Mouse (Mus musculus) urinary bladder, postnatal 14 days (tissue): ENCODE measurements around the gene 2410004B18Rik.
"Not testable (repeated sequence)": the region's sequence is repeated elsewhere in the genome, so short reads cannot be mapped to it uniquely, and the experiment has no call there.

Experiments
- DNase-seq: peaks from one replicate; pipeline ENCODE4 v3.0.0; 2021; ENCODE audit warnings: low spot score

Gene 2410004B18Rik

DNA sequence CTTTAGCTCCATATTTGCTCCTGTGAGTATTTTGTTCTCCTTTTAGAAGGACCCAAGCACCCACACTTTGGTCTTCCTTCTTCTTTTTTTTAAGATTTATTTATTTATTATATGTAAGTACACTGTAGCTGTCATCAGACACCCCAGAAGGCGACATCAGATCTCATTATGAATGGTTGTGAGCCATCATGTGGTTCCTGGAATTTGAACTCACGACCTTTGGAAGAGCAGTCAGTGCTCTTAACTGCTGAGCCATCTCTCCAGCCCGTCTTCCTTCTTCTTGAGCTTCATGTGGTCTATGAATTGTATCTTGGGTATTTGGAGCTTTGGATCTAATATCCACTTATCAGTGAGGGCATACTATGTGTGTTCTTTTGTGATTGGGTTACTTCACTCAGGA, 27.8 kb downstream of the 2410004B18Rik start:
- DNase-seq: not testable (repeated sequence)

- no peak for DNase-seq
Measured at GRCm38 (mm10) chr3:145966806-145967205, 29.0 kb downstream of the 2410004B18Rik start.

- DNase-seq: no peak
Measured at GRCm38 (mm10) chr3:145969031-145969501, 31.3 kb downstream of the 2410004B18Rik start.

DNA sequence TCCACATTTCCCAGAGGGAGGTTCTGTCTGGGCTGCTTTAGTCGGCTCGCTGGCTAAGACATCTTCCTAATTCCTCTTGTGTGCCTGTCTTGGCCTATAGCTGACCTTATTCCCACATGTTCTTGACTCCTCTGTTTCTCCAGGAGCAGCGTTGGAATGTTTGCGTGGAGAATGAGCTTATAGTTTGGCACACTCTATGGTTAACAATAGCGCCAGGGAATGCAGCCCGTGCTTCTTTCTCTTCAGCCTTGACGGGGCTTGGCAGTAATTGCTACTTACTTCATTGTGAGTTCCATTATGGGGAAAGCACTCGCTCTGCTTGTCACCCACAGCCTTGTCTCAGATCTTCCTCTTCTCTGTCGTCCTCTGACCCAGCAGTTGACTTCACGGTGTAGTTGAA, 33.7 kb downstream of the 2410004B18Rik start:
- DNase-seq: no peak

- DNase-seq: no peak
Measured at GRCm38 (mm10) chr3:145974986-145975385, 37.2 kb downstream of the 2410004B18Rik start.

DNA sequence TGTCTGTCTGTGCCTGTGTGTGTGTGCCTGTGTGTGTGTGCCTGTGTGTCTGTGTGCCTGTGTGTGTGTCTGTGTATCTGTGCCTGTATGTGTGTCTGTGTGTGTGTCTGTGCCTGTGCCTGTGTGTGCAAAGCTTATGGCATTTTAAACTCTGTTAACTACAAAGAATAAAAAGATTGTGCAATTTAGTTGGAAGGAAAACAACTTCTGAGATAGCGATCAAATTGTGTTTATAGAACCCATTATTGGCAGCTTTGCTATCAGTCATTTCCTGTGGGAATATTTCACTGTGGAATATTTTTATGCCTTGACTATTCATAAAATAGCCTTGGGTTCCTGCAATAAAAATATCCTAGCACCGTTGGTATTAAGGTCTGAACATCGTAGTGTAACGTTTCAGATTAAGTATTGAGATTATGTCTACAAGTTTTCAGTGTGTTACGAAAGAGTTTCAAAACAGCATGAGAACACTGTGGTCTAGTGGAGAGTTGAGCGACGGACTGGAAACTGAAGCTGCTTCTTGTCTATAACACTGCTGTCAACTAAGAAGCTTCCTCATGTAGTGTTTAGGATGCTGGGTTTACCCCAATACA, 47.6 kb downstream of the 2410004B18Rik start:
- no peak for DNase-seq

DNA sequence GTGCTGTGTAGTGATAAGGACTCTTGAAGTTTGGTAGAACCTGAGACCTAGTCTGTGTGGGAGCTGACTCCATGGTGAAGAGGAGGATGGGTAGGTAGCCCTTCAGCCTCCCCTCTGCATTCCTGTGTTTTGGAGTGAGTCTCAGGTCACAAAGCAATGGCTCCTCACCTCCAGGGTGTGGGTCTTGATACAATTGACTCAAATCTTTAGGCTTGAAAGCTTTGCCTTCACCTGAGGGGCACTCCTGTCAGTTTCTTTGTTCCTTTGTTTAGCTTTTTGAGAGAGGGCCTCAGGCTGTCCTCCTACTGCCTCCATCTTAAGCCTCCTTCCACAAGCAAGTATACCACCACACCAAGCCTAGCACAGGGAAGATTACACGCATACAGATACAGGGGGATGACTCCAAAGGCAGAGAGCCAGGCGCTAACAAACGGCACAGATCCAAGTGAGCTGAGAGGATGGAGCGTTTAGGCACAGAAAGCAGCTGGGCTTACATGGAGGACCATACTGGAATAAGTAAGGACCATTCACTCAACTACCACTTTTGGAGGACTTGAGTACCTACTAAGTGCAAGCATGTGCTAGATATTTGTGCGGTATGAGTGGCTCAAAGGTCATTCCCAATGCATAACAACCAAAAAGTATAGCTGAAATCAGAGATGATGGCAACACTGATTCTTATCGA, 48.6 kb downstream of the 2410004B18Rik start:
- DNase-seq: no peak

DNA sequence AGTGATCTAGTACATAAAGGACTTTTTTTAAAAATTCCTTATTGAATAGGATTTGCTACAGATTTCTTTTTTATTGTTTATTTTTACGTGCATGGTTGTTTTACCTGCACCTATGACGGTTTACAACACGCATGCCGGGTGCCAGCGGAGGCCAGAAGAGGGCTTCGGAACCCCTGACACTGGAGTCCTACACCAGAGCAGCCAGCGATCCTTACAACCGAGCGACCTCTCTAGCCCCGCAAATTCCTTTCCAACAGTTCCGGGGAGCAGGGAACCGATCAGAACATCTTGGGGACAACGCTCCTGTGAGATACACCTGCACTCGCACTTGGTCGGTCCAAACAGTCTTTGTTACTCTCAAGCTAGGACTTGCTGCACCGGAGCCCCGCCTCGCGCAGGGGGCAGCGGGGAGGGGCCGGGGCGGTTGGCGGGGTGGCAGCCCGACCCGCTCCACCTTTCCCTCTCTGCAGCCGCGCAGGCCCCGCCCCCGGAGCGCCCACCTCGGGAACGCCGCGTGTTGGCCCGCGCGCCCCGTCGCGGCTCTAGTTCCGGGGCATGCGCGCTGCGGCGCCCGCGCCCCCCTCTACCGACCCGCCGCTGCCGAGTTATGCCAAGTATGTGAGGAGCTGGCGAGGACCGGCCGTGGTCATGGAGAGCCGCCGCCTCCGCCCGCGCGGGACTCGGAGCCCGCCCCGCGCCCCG, 49.6 kb downstream of the 2410004B18Rik start, which contains the start of gene Syde2:
Gene Syde2, plus strand, starts transcription at position 603 of the 702 bp plus-strand sequence.
- peak; percentile 87 for DNase-seq

DNA sequence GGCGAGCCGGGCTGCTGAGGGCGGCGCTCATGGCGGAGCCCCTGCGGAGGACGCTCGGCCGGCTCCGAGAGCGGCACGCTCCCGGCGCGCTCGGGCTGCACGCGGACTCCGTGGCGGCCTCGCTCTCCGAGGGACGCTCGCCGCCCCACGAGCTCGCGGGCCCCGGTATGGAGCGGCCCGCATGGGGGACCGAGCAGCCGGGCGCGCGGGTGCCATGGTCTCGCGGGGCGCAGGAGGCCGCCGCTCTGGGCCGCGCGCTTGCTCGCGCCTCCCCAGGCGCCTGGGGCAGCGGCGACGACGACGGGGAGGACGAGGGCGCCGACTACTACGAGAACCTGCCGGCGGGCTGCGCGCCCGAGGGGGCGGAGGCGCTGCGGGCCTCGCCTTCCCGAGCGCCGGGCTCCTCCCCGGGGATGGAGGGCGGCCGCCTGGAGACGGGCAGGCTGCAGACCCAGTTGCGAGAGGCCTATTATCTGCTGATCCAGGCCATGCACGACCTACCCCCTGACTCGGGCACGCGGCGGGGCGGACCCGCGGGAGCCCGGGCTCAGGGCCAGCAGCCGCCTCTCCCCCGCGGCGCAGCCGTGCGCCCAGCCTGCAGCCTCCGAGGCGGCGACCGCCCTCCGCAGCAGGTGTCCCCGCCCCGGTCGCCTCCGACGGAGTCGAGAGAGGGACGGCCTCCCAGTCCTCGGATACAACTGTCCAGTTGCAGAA, 50.3 kb downstream of the 2410004B18Rik start:
- peak; percentile 86 for DNase-seq

DNA sequence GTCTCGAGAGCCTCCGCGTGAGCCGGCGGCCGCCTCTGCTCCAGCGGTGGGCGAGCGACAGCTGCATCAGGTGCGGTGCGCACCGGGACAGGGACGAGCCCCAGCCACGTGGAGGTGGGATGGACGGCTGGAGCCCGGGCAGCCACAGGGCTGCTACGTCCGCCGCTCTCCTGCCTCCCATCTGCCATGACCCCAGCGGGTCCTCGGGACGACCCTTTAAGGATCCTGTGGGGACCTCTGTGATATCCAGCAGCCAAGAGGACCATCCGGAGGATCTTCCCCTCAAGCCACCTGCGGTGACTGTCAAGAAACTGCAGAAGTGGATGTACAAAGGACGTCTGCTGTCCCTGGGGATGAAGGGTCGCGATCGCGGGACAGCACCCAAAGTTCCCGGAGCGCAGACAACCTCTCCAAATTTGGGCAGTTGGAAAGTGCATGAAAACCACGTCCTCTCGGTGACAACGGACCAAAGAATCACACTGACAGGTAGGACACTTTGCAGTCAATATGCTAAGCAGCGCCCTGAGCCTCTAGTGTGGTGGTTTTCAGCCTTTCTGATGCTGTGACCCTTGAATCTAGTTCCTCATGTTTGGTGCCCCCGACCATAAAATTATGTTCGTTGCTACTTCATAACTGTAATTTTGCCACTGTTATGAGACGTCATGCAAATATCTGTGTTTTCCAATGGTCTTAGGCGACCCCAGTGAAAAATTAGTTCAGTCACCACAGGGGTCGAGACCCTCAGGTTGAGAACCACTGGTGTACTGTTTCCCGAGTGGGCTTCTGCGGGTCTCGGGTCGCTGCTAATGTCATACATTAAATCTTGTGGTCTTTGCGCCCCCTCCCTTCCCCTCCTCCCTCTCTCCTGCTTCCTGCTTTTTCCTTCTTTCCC, 51.1 kb downstream of the 2410004B18Rik start:
- no peak for DNase-seq

GRCm38 (mm10) chr3:145989576-145990081, 51.8 kb downstream of the 2410004B18Rik start:
- DNase-seq: no peak

DNA sequence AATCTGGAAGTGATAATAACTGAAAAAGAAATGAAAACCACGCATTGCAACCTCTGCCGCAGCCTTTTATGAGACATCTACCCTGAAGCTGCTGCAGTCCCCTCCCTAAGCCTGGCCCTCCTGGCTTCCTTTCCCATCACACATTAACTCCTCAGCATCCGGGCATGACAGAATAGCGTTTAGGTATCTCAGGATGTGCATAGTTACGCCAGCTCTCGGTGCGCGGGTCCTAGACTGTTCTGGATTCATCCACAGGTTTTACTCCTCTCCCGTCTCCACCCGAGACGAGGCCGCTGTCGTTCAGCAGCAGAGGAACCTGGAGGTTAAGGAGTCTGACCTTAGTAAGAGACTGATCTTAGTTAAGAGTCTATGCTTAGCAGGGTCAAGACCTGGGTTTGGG, 53.3 kb downstream of the 2410004B18Rik start:
- no peak for DNase-seq

GRCm38 (mm10) chr3:145991976-145992730, 54.3 kb downstream of the 2410004B18Rik start:
- no peak for DNase-seq

DNA sequence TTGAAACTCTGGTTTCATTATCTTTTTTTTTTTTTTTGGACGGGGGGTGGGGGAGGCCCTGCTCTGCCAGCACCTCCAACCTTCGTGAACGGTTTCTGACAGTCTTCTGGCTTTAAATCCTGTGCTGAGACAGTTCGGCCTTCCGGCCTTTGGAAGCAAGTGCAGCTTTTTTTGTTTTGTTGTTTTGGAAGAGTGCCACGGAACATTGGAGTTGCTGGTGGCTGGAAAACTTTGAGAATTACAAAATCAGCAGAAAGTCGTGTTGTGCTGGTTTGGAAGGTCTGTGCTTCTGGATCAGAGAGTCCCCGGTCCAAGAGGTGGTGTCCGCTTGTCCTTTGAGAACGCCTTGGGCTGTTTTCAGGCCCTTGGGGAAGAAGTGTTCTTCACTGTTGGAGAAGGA, 55.0 kb downstream of the 2410004B18Rik start:
- peak; percentile 32 for DNase-seq

DNA sequence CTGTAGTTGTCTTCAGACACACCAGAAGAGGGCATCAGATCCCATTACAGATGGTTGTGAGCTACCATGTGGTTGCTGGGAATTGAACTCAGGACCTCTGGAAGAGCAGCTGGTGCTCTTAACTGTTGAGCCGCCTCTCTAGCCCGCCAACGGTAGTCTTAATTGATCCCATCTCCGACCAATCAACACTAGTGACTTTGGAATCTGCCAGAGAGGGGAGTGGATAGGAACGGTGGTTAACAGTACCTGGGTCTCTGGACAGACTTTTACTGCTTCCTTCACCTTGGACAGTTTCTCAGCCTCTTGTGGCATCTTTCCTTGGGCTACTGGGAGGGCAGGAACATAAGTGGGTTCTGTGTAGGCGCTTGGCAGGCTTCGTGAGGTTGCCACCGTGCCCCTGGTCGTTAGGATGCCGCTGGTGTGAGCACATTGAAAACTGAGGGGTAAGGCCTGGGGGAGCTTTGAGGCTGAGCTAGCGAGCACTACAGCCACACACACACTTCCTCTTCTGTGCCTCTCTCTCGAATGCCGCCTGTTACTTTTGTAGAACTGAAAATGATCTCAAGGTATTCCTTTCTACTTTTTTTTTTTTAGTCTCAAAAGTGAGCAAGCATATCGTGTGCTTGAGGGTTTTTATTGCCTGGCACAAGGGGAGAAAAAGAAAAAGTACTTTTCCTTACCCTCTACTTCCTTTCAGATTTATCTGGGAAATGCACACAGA, 55.8 kb downstream of the 2410004B18Rik start:
- DNase-seq: no peak
